In the genomic region with DNA sequence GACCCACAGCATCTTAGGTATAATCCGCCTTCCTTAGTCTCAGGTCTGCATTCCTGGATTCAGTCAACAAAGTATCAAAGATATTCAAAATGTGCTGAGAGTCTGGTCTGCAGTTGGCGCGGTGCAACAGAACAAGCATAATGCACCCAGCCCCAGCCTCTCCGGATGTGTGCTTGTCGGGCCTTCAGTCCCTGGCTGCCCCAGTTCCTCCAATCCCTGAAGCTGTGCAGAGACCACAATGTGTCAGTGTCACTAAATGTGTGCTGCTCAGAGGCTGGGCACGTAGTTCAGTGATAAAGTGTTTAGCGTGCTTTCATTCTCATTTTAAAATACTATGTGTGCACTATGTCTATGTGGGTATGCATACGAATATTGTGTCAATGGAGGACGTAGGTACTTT, we compare ENCODE assay signal across 20 mouse cellular contexts. TPM values are rescaled to one million over a fixed set of nuclear protein-coding genes. Genes with fewer than 3 reads are reported as not detected.
DNase-seq lines count a peak whose midpoint lies in the region; ATAC-seq and TF ChIP-seq lines count a peak whose summit lies in the region.
"Had no signal": no experiment of that assay in that cellular context is flagged by ENCODE, and none has a peak within 500 bp of the region (broad histone marks: within the 10 kb centered on the region; RNA-seq: fewer than 3 reads in every experiment).

No protein-coding gene starts in this region.

- peak overlapping the region; percentile 45 for H3ac ChIP-seq in C2C12 (ENCODE audit: control insufficient read depth, insufficient read length, low read depth)

- ATAC-seq in heart, embryonic 13.5 days (ENCODE audit: extremely low read depth, insufficient number of reproducible peaks, low FRiP score, low TSS enrichment): no peak
- peak; percentile 54 for ATAC-seq in activated CD4-positive, CD25-positive, alpha-beta regulatory T cell, adult 4 months
- peak; percentile 68 for ATAC-seq in megakaryocyte progenitor cell, adult 5-6 weeks (replicated peaks; ENCODE audit: poor library complexity)
- no peak for ATAC-seq in forebrain, embryonic 12.5 days (ENCODE audit: low FRiP score)
- no peak for ATAC-seq in liver, embryonic 11.5 days (replicated peaks; ENCODE audit: low FRiP score)
- ATAC-seq in intestine, postnatal 0 days: no peak
- ATAC-seq: forebrain, embryonic 15.5 days; intestine, embryonic 15.5 days; midbrain, embryonic 16.5 days had no signal

- peaks cover 29% of the 10 kb centered on the region for H3K4me1 ChIP-seq in heart, embryonic 13.5 days
- no peaks in the 10 kb centered on the region for H3K4me1 ChIP-seq in forebrain, embryonic 12.5 days
- H3K4me1 ChIP-seq in liver, embryonic 11.5 days (replicated peaks; ENCODE audit: control insufficient read depth, insufficient read depth, low read length): peaks cover 4% of the 10 kb centered on the region; the same call in 1 of the 2 replicates
- peaks cover 6% of the 10 kb centered on the region; the same call in 1 of the 2 replicates for H3K4me1 ChIP-seq in intestine, postnatal 0 days (replicated peaks; ENCODE audit: control insufficient read depth, insufficient read depth, low read length)
- H3K4me1 ChIP-seq: forebrain, embryonic 15.5 days; neural tube, embryonic 13.5 days had no signal

- H3K36me3 ChIP-seq in heart, embryonic 13.5 days: no peaks in the 10 kb centered on the region
- H3K36me3 ChIP-seq in C2C12 (ENCODE audit: control insufficient read depth, insufficient read depth): no peaks in the 10 kb centered on the region
- no peaks in the 10 kb centered on the region for H3K36me3 ChIP-seq in forebrain, embryonic 12.5 days (replicated peaks)
- H3K36me3 ChIP-seq in liver, embryonic 11.5 days (ENCODE audit: control insufficient read depth, insufficient read depth, low read length): no peaks in the 10 kb centered on the region
- H3K36me3 ChIP-seq in intestine, postnatal 0 days (ENCODE audit: control insufficient read depth, insufficient read depth): no peaks in the 10 kb centered on the region
- H3K36me3 ChIP-seq: forebrain, embryonic 15.5 days; intestine, embryonic 15.5 days; neural tube, embryonic 13.5 days had no signal

- H3K4me3 ChIP-seq in heart, embryonic 13.5 days: no peak overlapping the region
- H3K4me3 ChIP-seq in C2C12 (ENCODE audit: insufficient read depth, poor library complexity, severe bottlenecking): no peak overlapping the region
- H3K4me3 ChIP-seq in forebrain, embryonic 12.5 days (replicated peaks): no peak overlapping the region
- no peak overlapping the region for H3K4me3 ChIP-seq in liver, embryonic 11.5 days (ENCODE audit: low read depth, low read length)
- no peak overlapping the region for H3K4me3 ChIP-seq in intestine, postnatal 0 days (ENCODE audit: low read depth, low read length)
- H3K4me3 ChIP-seq: forebrain, embryonic 15.5 days; gastrocnemius, adult 2 months; intestine, embryonic 15.5 days; neural tube, embryonic 13.5 days had no signal

- no peaks in the 10 kb centered on the region for H3K27me3 ChIP-seq in heart, embryonic 13.5 days (replicated peaks)
- no peaks in the 10 kb centered on the region for H3K27me3 ChIP-seq in C2C12 (ENCODE audit: control insufficient read depth, insufficient read depth, insufficient read length)
- H3K27me3 ChIP-seq in forebrain, embryonic 12.5 days: no peaks in the 10 kb centered on the region
- no peaks in the 10 kb centered on the region for H3K27me3 ChIP-seq in liver, embryonic 11.5 days (replicated peaks; ENCODE audit: control insufficient read depth, insufficient read depth, low read length)
- H3K27me3 ChIP-seq in intestine, postnatal 0 days (replicated peaks; ENCODE audit: control insufficient read depth, insufficient read depth, low read length): no peaks in the 10 kb centered on the region
- H3K27me3 ChIP-seq: forebrain, embryonic 15.5 days; intestine, embryonic 15.5 days; neural tube, embryonic 13.5 days had no signal

- no peaks in the 10 kb centered on the region for H3K9me3 ChIP-seq in heart, embryonic 13.5 days
- H3K9me3 ChIP-seq in forebrain, embryonic 12.5 days: no peaks in the 10 kb centered on the region
- no peaks in the 10 kb centered on the region for H3K9me3 ChIP-seq in liver, embryonic 11.5 days (ENCODE audit: control insufficient read depth, low read length)
- no peaks in the 10 kb centered on the region for H3K9me3 ChIP-seq in intestine, postnatal 0 days (ENCODE audit: control insufficient read depth)
- H3K9me3 ChIP-seq: forebrain, embryonic 15.5 days; intestine, embryonic 15.5 days; neural tube, embryonic 13.5 days had no signal

- no peak overlapping the region for H3K4me2 ChIP-seq in heart, embryonic 13.5 days
- no peak overlapping the region for H3K4me2 ChIP-seq in forebrain, embryonic 12.5 days
- no peak overlapping the region for H3K4me2 ChIP-seq in liver, embryonic 11.5 days
- no peak overlapping the region for H3K4me2 ChIP-seq in intestine, postnatal 0 days (replicated peaks; ENCODE audit: low read depth)
- H3K4me2 ChIP-seq: forebrain, embryonic 15.5 days; intestine, embryonic 15.5 days; neural tube, embryonic 13.5 days had no signal

- no peak for DNase-seq in heart, adult 18-20 months
- DNase-seq in liver, embryonic 11.5 days (ENCODE audit: low spot score): no peak
- DNase-seq: B cell, adult 2 months; cerebellum, adult 8-10 months; gastrocnemius, adult 2 months; lung, adult 18-20 months; right cerebral cortex, adult 18-20 months; spleen, adult 18-20 months had no signal

- H3K79me3 ChIP-seq in C2C12 (ENCODE audit: low read depth): no peaks in the 10 kb centered on the region

- no peaks in the 10 kb centered on the region for H3K79me2 ChIP-seq in C2C12 (ENCODE audit: control insufficient read depth, insufficient read depth)

- 68% methylated on average over 9 of the region's 9 CpGs for WGBS in heart, embryonic 13.5 days
- WGBS in forebrain, embryonic 12.5 days: 90% methylated on average over 9 of the region's 9 CpGs
- WGBS in liver, embryonic 11.5 days: 71% methylated on average over 9 of the region's 9 CpGs
- 82% methylated on average over 9 of the region's 9 CpGs for WGBS in intestine, postnatal 0 days

- peak overlapping the region; percentile 68 for H3K27ac ChIP-seq in heart, embryonic 13.5 days (replicated peaks)
- H3K27ac ChIP-seq in forebrain, embryonic 12.5 days: no peak overlapping the region
- no peak overlapping the region for H3K27ac ChIP-seq in liver, embryonic 11.5 days (ENCODE audit: low read depth, low read length)
- no peak overlapping the region for H3K27ac ChIP-seq in intestine, postnatal 0 days (ENCODE audit: low read depth, low read length)
- H3K27ac ChIP-seq: forebrain, embryonic 15.5 days; gastrocnemius, adult 2 months; intestine, embryonic 15.5 days; kidney, postnatal 0 days; macrophage; neural tube, embryonic 13.5 days had no signal

- H3K9ac ChIP-seq in heart, embryonic 13.5 days: no peak overlapping the region
- no peak overlapping the region for H3K9ac ChIP-seq in forebrain, embryonic 12.5 days
- no peak overlapping the region for H3K9ac ChIP-seq in liver, embryonic 11.5 days (ENCODE audit: low read depth, low read length)
- H3K9ac ChIP-seq in intestine, postnatal 0 days (ENCODE audit: low read depth, low read length): no peak overlapping the region
- H3K9ac ChIP-seq: forebrain, embryonic 15.5 days; intestine, embryonic 15.5 days; neural tube, embryonic 13.5 days had no signal

- TF ChIP-seq CTCF in C2C12 (IDR thresholded peaks at IDR 0.05; ENCODE audit: control insufficient read depth, insufficient read depth, insufficient read length): no peak
- TF ChIP-seq CTCF in intestine, postnatal 0 days (IDR thresholded peaks at IDR 0.05; ENCODE audit: low read depth): no peak

TF ChIP-seq in C2C12, 6 proteins besides CTCF, POLR2A, EP300 and RAD21:
- TF ChIP-seq MYOD1 (IDR thresholded peaks at IDR 0.05; ENCODE audit: control insufficient read depth, insufficient read length, low read depth): no peak
- TF ChIP-seq MYOG (IDR thresholded peaks at IDR 0.05; ENCODE audit: control insufficient read depth, extremely low read depth, insufficient read length): no peak
- no peak for TF ChIP-seq CEBPB (IDR thresholded peaks at IDR 0.05; ENCODE audit: low read depth)
- no peak for TF ChIP-seq USF1 (IDR thresholded peaks at IDR 0.05; ENCODE audit: low read depth)
- no peak for TF ChIP-seq FOSL1 (IDR thresholded peaks at IDR 0.05; ENCODE audit: insufficient read depth, low read length, poor library complexity, severe bottlenecking)
- no peak for TF ChIP-seq MAX (IDR thresholded peaks at IDR 0.05)

RNA-seq across cellular contexts. Expression of gene Zbtb38, which starts 31.0 kb away (rescaled TPM):
- polyA plus RNA-seq in heart, embryonic 13.5 days (2015; fragmentation: Nextera tagmentation; extraction: Ambion mirVana): 27.1 and 31.3 TPM in 2 replicates
- 10 to 100 TPM; 34.7 to 42.9 TPM for total RNA-seq in heart, adult 18-20 months (2021)
- 10.0 TPM for polyA plus RNA-seq in C2C12 (2012; fragmentation: generic; extraction: Trizol)
- 10 to 100 TPM; 59.9 to 61.4 TPM for polyA plus RNA-seq in activated CD4-positive, CD25-positive, alpha-beta regulatory T cell, adult 4 months (2017; shearing (Covaris generic))
- 23.5 and 27.8 TPM in 2 replicates for total RNA-seq in megakaryocyte progenitor cell, adult 5-6 weeks (2015)
- total RNA-seq in megakaryocyte progenitor cell, adult 5-6 weeks (2017): 24.2 and 25.7 TPM in 2 replicates
- 14.7 and 15.7 TPM in 2 replicates for polyA plus RNA-seq in forebrain, embryonic 12.5 days (2016; fragmentation: Nextera tagmentation; extraction: Ambion mirVana)
- 10.0 and 10.1 TPM in 2 replicates for polyA plus RNA-seq in liver, embryonic 11.5 days (2014; fragmentation: Nextera tagmentation; extraction: Ambion mirVana)
- polyA plus RNA-seq in intestine, postnatal 0 days (2015; fragmentation: Nextera tagmentation; extraction: Ambion mirVana): 18.5 and 20.8 TPM in 2 replicates

Comparison
In these comparisons a context has a peak if more than half of its experiments do, and no peak if none do; other contexts are left out.
1. ATAC-seq: peak in activated CD4-positive, CD25-positive, alpha-beta regulatory T cell, adult 4 months (single experiment) and megakaryocyte progenitor cell, adult 5-6 weeks (single experiment); none in heart, embryonic 13.5 days (single experiment), forebrain, embryonic 12.5 days (single experiment), liver, embryonic 11.5 days (single experiment) and intestine, postnatal 0 days (single experiment).